In genomic region chr13:48284426-48284825, GRCm38 (mm10) we compare ENCODE assay signal across 18 mouse cellular contexts. TPM values are rescaled to one million over a fixed set of nuclear protein-coding genes. Genes with fewer than 3 reads are reported as not detected.
DNase-seq lines count a peak whose midpoint lies in the region; ATAC-seq lines count a peak whose summit lies in the region.
"Had no signal": no experiment of that assay in that cellular context is flagged by ENCODE, and none has a peak within 500 bp of the region (broad histone marks: within the 10 kb centered on the region; RNA-seq: fewer than 3 reads in every experiment).

No protein-coding gene starts in this region.

- H3K27ac ChIP-seq in heart, embryonic 10.5 days = no peak overlapping the region
- H3K27ac ChIP-seq in embryonic facial prominence, embryonic 10.5 days (replicated peaks) = no peak overlapping the region
- H3K27ac ChIP-seq in midbrain, embryonic 14.5 days (replicated peaks; ENCODE audit: low read depth, low read length) = no peak overlapping the region
- H3K27ac ChIP-seq: forebrain, embryonic 15.5 days; heart, embryonic 15.5 days; hindbrain, embryonic 10.5 days; hindbrain, embryonic 15.5 days had no signal

- no peak overlapping the region for H3K4me2 ChIP-seq in midbrain, embryonic 14.5 days (ENCODE audit: low read length)
- H3K4me2 ChIP-seq: forebrain, embryonic 15.5 days; heart, embryonic 11.5 days; heart, embryonic 15.5 days; hindbrain, embryonic 15.5 days had no signal

- no peak overlapping the region for H3K9ac ChIP-seq in midbrain, embryonic 14.5 days (replicated peaks; ENCODE audit: low read length)
- H3K9ac ChIP-seq: forebrain, embryonic 15.5 days; heart, embryonic 15.5 days; hindbrain, embryonic 15.5 days had no signal

- no peak overlapping the region for H3K4me3 ChIP-seq in heart, embryonic 10.5 days
- no peak overlapping the region for H3K4me3 ChIP-seq in embryonic facial prominence, embryonic 10.5 days
- no peak overlapping the region for H3K4me3 ChIP-seq in midbrain, embryonic 14.5 days (replicated peaks; ENCODE audit: low read depth, low read length)
- H3K4me3 ChIP-seq: forebrain, embryonic 15.5 days; heart, embryonic 15.5 days; hindbrain, embryonic 10.5 days; hindbrain, embryonic 15.5 days had no signal

- 45% methylated on average over 9 of the region's 9 CpGs for WGBS in heart, embryonic 10.5 days
- WGBS in embryonic facial prominence, embryonic 10.5 days = 83% methylated on average over 9 of the region's 9 CpGs
- 64% methylated on average over 9 of the region's 9 CpGs for WGBS in midbrain, embryonic 14.5 days

- H3K4me1 ChIP-seq in heart, embryonic 10.5 days = 0 out of 2 replicates have a peak, but pooled peaks cover 10% of the 10 kb centered on the region
- H3K4me1 ChIP-seq in embryonic facial prominence, embryonic 10.5 days = no peaks in the 10 kb centered on the region
- peaks cover 23% of the 10 kb centered on the region for H3K4me1 ChIP-seq in midbrain, embryonic 14.5 days (ENCODE audit: control insufficient read depth, insufficient read depth, low read length)
- H3K4me1 ChIP-seq: heart, embryonic 15.5 days; hindbrain, embryonic 10.5 days had no signal

- DNase-seq in heart, embryonic 10.5 days (ENCODE audit: low spot score) = peak; percentile 16
- DNase-seq in heart, postnatal 14 days = no peak
- peak; percentile 59 for DNase-seq in urinary bladder, postnatal 14 days (ENCODE audit: low spot score)
- no peak for DNase-seq in urinary bladder, postnatal 10 days (ENCODE audit: low spot score)
- DNase-seq in embryonic facial prominence, embryonic 10.5 days (ENCODE audit: low spot score) = peak; percentile 20
- DNase-seq in lung, postnatal 10 days = no peak
- DNase-seq in midbrain, embryonic 14.5 days = no peak
- DNase-seq: adrenal gland, postnatal 10 days; cerebellum, adult 11-12 months; cerebellum, adult 9-10 months; cerebellum, postnatal 25 days; heart, adult 18-20 months had no signal

- H3K9me3 ChIP-seq in heart, embryonic 10.5 days = no peaks in the 10 kb centered on the region
- no peaks in the 10 kb centered on the region for H3K9me3 ChIP-seq in embryonic facial prominence, embryonic 10.5 days
- no peaks in the 10 kb centered on the region for H3K9me3 ChIP-seq in midbrain, embryonic 14.5 days (ENCODE audit: control insufficient read depth, low read length)
- H3K9me3 ChIP-seq: forebrain, embryonic 15.5 days; heart, embryonic 15.5 days; hindbrain, embryonic 10.5 days; hindbrain, embryonic 15.5 days had no signal

- no peak for ATAC-seq in midbrain, embryonic 14.5 days (ENCODE audit: low FRiP score, low TSS enrichment)
- ATAC-seq: forebrain, embryonic 15.5 days had no signal

- H3K36me3 ChIP-seq in heart, embryonic 10.5 days = no peaks in the 10 kb centered on the region
- H3K36me3 ChIP-seq in embryonic facial prominence, embryonic 10.5 days (replicated peaks) = no peaks in the 10 kb centered on the region
- H3K36me3 ChIP-seq in midbrain, embryonic 14.5 days (ENCODE audit: control insufficient read depth, insufficient read depth, low read length) = no peaks in the 10 kb centered on the region
- H3K36me3 ChIP-seq: forebrain, embryonic 15.5 days; heart, embryonic 15.5 days; hindbrain, embryonic 10.5 days; hindbrain, embryonic 15.5 days had no signal

- intact Hi-C loops in heart, postnatal 14 days (cut with DNase I) = no loop called here

- H3K27me3 ChIP-seq in heart, embryonic 10.5 days (ENCODE audit: insufficient read depth, poor library complexity, severe bottlenecking) = no peaks in the 10 kb centered on the region
- no peaks in the 10 kb centered on the region for H3K27me3 ChIP-seq in embryonic facial prominence, embryonic 10.5 days (replicated peaks; ENCODE audit: low read depth, poor library complexity, severe bottlenecking)
- no peaks in the 10 kb centered on the region for H3K27me3 ChIP-seq in midbrain, embryonic 14.5 days (ENCODE audit: control insufficient read depth, insufficient read depth, low read length)
- H3K27me3 ChIP-seq: forebrain, embryonic 15.5 days; heart, embryonic 15.5 days; hindbrain, embryonic 15.5 days had no signal

RNA-seq across cellular contexts. Expression of gene Id4, which starts 23.4 kb away (rescaled TPM):
- 2.7 and 6.6 TPM in 2 replicates for polyA plus RNA-seq in heart, embryonic 10.5 days (2016; fragmentation: Nextera tagmentation; extraction: Ambion mirVana)
- 1 to 10 TPM; 1.1 to 1.8 TPM for total RNA-seq in heart, postnatal 14 days (2021)
- polyA plus RNA-seq in embryonic facial prominence, embryonic 10.5 days (2016; fragmentation: Nextera tagmentation; extraction: Ambion mirVana) = 18.6 and 19.2 TPM in 2 replicates
- polyA plus RNA-seq in midbrain, embryonic 14.5 days (2014; fragmentation: Nextera tagmentation; extraction: Ambion mirVana) = 149 and 156 TPM in 2 replicates
- total RNA-seq: MEL had no signal

Comparison
In these comparisons a context has a peak if more than half of its experiments do, and no peak if none do; other contexts are left out.
1. DNase-seq: peak in heart, embryonic 10.5 days (single experiment), urinary bladder, postnatal 14 days (single experiment) and embryonic facial prominence, embryonic 10.5 days (single experiment); none in heart, postnatal 14 days (0 of 2), urinary bladder, postnatal 10 days (single experiment), lung, postnatal 10 days (single experiment) and midbrain, embryonic 14.5 days (single experiment).